Mouse (Mus musculus): ENCODE measurements around the gene Rgs6.

Rgs6 gene

DNA sequence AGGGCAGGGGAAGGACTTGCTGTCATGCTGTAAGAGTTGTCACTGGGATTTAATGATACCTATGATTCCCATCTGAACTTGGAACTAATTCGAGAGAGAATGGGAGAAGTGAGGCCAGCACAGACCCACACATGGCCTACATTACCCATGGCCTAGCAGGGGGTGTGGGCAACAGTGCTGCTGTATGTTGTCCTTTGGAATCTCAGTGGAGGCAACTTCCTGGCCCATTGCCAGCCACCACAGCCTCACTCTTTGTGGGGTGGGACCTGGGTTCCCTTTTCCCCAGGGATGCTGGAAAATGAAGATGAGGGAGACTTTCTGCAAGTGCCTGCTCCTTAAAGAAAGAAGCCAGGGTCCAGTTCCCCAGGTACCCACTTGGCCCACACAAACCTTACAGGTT, 383.1 kb downstream of the Rgs6 start:
- in situ Hi-C loops (cut with MboI, MseI): no loop called here

- in situ Hi-C loops (cut with MboI, MseI): no loop called here
These were observed 384.6 kb downstream of the Rgs6 start for GRCm38 (mm10) chr12:82972661-82973060.

GRCm38 (mm10) chr12:82973771-82974170, 385.7 kb downstream of the Rgs6 start:
- in situ Hi-C loops (cut with MboI, MseI): no loop called here

DNA sequence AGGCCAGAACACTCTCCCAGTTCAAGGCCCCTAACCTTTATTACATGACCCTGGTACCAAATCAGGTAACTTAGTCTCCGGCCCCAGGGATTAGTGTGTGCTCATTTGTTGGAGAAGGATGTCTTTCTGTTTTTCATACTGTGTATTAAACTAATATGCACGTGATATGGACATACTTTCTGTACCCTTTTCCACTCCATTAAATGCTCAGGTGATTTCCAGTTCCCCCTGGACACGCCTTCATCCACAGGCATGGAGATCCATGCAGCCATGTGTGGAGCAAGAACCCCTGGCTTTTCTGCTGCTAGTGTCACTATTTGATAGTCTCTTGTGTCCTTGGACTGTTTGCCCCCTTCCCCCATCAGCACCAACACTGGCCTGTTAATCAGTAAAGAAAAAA, 390.2 kb downstream of the Rgs6 start:
- in situ Hi-C loops (cut with MboI, MseI): no loop called here

GRCm38 (mm10) chr12:82982716-82983115, 394.6 kb downstream of the Rgs6 start:
- in situ Hi-C loops (cut with MboI, MseI): no loop called here

DNA sequence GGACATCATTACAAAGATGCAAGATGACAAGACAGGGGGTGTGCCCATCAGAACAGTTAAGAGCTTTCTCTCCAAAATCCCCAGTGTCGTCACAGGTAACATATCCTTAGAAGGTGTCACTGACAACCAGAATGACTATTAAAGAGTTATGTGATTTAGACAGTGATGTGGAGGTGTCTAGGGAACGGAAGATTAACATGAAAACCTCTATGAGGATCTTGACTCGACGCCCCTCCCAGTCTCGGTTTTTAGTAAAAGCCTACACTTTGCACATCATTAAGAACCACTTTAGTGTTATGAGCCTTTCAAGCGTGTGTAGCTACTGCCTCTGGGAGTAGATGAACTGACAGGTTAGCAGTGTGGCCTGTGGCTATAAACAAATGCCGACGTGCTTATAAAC, 397.2 kb downstream of the Rgs6 start:
- in situ Hi-C loops (cut with MboI, MseI): no loop called here

- in situ Hi-C loops (cut with MboI, MseI): no loop called here
These were observed 399.6 kb downstream of the Rgs6 start for GRCm38 (mm10) chr12:82987661-82988060.

DNA sequence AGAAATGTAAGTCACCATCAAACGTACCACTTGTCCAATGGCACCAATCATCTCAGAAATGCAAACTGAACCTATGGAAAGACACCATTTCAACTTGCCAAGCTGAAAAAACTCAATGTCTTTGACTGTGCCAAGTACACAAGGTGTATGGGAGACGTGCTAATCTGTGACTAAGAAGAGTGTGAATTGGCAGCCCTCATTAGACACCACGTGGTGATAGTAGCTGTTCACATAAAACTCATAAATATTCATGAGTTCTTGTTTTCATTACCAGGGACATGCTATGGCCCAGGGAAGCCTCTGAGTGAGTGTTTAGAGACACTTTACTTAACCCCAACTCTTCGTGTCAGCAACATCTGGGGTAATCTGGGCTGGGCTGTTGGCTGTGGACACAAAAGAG, 405.8 kb downstream of the Rgs6 start:
- in situ Hi-C loops (cut with MboI, MseI): no loop called here

GRCm38 (mm10) chr12:82996775-82997174, 408.7 kb downstream of the Rgs6 start:
- in situ Hi-C loops (cut with MboI, MseI): no loop called here

DNA sequence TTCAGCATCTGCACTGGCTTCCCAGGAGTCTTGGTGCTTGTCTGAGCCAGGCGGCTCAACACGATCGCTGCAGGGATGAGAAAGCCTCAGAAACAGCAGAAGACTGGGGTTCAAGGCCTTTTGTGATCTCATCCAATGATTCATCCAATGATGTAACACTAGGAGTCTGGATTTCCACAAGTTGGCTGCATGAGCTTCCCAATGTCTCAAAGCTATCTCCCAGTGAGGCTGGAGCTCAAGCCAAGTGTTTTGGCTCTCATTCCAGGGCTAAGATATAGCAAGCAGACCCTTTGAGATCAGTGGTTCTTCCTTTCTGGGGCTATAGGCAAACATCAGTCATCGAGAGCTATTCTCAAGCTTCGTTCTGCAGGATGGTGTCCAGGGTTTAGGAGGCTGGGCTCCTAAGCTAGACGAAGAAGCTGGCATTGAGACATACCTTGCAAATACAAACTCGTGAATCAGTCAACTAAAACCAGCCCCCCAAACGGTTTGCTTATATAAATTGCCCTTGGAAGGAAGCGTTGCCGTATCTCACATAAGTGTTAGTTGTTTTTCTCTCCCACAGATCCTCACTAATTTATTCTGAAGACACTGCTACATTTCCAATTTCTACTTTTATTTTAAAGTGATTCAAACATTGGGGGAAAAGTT, 410.7 kb downstream of the Rgs6 start:
- in situ Hi-C loops (cut with MboI, MseI): no loop called here

- in situ Hi-C loops (cut with MboI, MseI): no loop called here
These were observed 411.4 kb downstream of the Rgs6 start for GRCm38 (mm10) chr12:82999333-83000032.

DNA sequence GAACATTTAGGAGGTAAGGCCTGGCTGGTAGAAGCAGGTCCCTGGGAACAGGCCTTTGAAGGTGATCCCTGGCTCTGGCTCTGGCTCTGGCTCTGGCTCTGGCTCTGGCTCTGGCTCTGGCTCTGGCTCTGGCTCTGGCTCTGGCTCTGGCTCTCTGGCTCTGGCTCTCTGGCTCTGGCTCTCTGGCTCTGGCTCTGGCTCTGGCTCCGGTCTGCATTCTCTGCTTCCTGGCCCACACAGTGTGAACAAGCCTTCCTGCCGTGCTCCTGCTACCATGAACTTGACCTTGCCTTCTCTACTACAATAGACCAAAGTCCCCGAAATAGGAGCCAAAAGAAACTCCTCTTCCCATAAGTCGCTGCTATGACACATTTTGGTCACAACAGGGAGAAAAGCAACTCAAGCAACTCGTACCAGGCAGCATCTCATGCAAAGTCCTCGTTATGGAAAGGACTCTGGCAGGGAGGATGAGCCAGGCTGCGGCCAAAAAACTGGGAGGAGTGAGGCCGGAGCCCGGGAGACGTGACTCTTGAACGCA, 412.0 kb downstream of the Rgs6 start:
- in situ Hi-C loops (cut with MboI, MseI): no loop called here

GRCm38 (mm10) chr12:83000957-83001356, 412.9 kb downstream of the Rgs6 start:
- in situ Hi-C loops (cut with MboI, MseI): no loop called here

- in situ Hi-C loops (cut with MboI, MseI): no loop called here
These were observed 416.1 kb downstream of the Rgs6 start for GRCm38 (mm10) chr12:83004014-83004682.

DNA sequence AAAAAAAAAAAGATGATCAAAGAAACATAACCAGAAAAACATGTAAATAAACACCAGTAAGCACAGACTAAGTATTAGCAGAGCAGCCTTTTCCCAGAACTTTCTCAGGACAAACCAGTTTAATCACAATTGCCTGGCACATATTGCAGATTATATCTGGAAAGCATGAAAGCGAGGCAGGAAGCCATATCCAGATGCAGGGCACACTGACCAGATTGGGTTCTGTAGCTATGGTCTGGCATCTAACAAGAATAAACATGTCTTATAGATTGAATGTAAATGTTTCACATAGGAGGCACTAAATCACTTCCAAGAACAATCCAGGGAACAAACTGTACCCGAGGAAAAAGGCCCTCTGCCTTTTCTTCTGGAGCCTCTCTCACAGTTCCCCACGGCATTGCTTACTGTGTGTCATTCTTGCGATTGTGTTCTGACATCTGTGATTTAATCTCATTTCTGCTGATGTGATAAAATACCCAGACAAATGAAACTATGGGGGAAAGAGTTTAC, 423.0 kb downstream of the Rgs6 start:
- in situ Hi-C loops (cut with MboI, MseI): no loop called here

DNA sequence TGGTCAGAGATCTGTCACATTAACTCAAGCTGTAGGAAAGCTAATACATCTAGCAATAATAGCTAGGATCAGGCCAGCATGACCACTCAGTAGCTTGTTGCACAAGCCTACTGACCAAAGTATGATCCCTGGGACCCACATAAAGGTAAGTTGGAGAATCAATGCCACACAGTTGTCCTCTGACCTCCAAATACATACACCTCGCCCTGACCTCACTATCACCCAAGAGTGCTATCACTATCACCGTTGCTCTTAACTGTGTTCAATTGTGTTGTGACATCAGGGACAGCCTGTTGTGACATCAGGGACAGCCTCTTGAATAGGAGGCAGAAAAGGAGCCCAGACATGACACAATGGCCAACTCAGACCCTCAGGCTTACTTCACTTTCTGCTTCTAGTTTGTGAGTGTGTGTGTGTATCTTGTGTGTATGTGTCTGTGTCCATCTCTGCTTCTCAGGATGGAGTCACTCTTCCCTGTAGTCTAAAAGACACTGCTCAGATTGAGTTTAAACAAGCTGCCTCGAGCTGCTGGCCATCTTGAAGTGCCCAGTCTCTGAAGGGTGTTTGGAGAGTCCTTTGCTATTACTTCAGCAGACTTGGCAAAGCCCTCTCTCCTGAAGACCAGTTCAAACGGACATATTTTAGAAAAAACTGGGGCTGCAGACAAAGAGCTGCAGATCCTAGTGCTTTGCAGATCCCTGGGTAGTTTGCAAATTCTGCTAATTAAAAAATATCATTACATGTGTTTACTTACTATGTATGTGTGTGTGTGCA, 426.0 kb downstream of the Rgs6 start:
- in situ Hi-C loops (cut with MboI, MseI): no loop called here

DNA sequence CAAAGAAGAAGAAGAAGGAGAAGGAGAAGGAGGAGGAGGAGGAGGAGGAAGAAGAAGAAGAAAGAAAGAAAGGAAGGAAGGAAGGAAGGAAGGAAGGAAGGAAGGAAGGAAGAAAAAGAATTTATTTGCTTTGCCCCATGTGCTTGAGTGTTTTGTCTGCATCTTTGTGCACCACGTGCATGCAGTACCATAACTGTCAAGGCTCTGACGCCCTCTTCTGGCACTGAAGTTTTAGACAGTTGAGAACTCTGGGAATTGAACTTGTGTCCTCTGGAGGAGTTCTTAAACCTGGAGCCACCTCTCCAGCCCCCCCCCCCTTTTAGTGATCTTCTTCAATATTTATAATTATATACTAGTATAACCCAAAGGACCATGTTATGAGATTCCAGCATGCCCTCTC, 426.8 kb downstream of the Rgs6 start:
- in situ Hi-C loops (cut with MboI, MseI): loop anchor here (5.0 kb wide), 1 partner anchor 313 kb away; no protein-coding TSS in a partner anchor

GRCm38 (mm10) chr12:83015366-83015765, 427.3 kb downstream of the Rgs6 start:
- in situ Hi-C loops (cut with MboI, MseI): loop anchor here (5.0 kb wide), 1 partner anchor 313 kb away; no protein-coding TSS in a partner anchor

DNA sequence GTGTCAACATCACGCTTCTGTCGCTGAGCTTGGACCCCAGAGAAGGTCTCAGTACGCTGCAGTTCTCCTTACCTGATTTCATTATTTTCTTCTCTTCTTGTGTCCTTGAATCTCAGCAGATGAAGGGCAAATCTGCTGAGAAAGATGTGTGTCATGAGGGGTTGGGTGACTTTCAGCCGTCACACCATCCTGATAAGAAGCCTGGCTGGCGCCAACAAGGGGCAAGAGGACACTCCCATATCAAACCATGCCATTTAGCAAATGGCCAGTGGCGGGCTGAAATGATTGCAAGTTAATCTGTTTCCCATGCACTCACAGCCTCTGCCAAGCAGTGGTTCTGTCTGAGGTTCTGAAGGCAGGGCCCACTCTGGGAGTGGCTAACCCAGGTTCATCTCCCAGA, 428.4 kb downstream of the Rgs6 start:
- in situ Hi-C loops (cut with MboI, MseI): loop anchor here (5.0 kb wide), 1 partner anchor 314 kb away; no protein-coding TSS in a partner anchor

- in situ Hi-C loops (cut with MboI, MseI): loop anchor here (5.0 kb wide), 1 partner anchor 316 kb away; no protein-coding TSS in a partner anchor
These were observed 429.9 kb downstream of the Rgs6 start for GRCm38 (mm10) chr12:83018005-83018404.

DNA sequence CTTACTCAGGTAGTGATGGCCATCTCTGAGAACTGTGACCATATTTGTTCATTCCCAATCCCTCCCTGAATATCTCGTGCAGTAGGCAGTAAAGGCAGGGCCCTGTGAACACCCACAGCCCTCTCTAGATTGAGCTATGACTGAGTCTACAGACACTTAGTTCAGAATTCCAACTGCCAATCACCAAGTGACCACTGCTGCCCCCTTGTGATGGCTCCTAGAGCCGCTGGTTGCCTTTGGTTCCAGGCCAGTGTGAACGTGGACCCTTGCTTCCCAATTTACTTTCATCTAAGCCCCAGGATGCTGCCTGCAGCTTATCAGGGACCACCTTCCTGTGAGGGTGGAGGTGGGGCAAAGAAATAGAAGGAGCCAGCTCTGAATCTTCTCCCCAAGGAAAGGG, 438.9 kb downstream of the Rgs6 start:
- in situ Hi-C loops (cut with MboI, MseI): no loop called here

Measured in T-helper 1 cell (primary cell).